ENCODE assay signal across 9 mouse cellular contexts in genomic region chr2:168274374-168274935, GRCm38 (mm10). TPM values are rescaled to one million over a fixed set of nuclear protein-coding genes. Genes with fewer than 3 reads are reported as not detected.
DNase-seq lines count a peak whose midpoint lies in the region; ATAC-seq and TF ChIP-seq lines count a peak whose summit lies in the region.
"Had no signal": no experiment of that assay in that cellular context is flagged by ENCODE, and none has a peak within 500 bp of the region (broad histone marks: within the 10 kb centered on the region; RNA-seq: fewer than 3 reads in every experiment).

No protein-coding gene starts in this region.

- H3K4me1 ChIP-seq in forebrain, embryonic 10.5 days: peaks cover 29% of the 10 kb centered on the region
- peaks cover 33% of the 10 kb centered on the region for H3K4me1 ChIP-seq in forebrain, embryonic 15.5 days

- 13% methylated on average over 11 of the region's 11 CpGs for WGBS in forebrain, embryonic 10.5 days
- WGBS in forebrain, embryonic 15.5 days: 12% methylated on average over 11 of the region's 11 CpGs

- peak; percentile 71 for DNase-seq in forebrain, embryonic 10.5 days (ENCODE audit: extremely low spot score, low spot score)
- DNase-seq in Patski (ENCODE audit: low read depth, low spot score): no peak
- peak; percentile 67 for DNase-seq in cerebellum, postnatal 36 days
- DNase-seq in heart, postnatal 14 days: peak; percentile 68 to 83
- peak; percentile 65 to 80 for DNase-seq in left cerebral cortex, adult 2 months (ENCODE audit: extremely low spot score in 1 of 2, low spot score in 2 of 2)
- DNase-seq in mesoderm, embryonic 11.5 days (ENCODE audit: low read depth, low spot score): peak; percentile 68
- peak; percentile 75 for DNase-seq in splenic B cell, adult 2 months (ENCODE audit: low read depth, low spot score)

- peak; percentile 88 for TF ChIP-seq CTCF in Patski (IDR thresholded peaks at IDR 0.05)
- peak; percentile 90 for TF ChIP-seq CTCF in left cerebral cortex, adult 2 months (IDR thresholded peaks at IDR 0.05)

- no peak overlapping the region for H3K4me3 ChIP-seq in forebrain, embryonic 10.5 days
- no peak overlapping the region for H3K4me3 ChIP-seq in forebrain, embryonic 15.5 days
- H3K4me3 ChIP-seq in left cerebral cortex, adult 2 months: no peak overlapping the region
- H3K4me3 ChIP-seq: limb, embryonic 12.5 days had no signal

- in situ Hi-C loops in Patski (cut with MboI; ENCODE audit: low pct_unique_long_range_greater_than_20kb): no loop called here

- CTCF ChIA-PET in Patski (lab: Charles Lee): interaction anchor here (0.6 kb wide), 1 partner anchor 9 kb away, joined by 3 read pairs; no protein-coding TSS in a partner anchor

- H3K36me3 ChIP-seq in forebrain, embryonic 10.5 days (replicated peaks): no peaks in the 10 kb centered on the region
- no peaks in the 10 kb centered on the region for H3K36me3 ChIP-seq in forebrain, embryonic 15.5 days
- no peaks in the 10 kb centered on the region for H3K36me3 ChIP-seq in splenic B cell, adult 2 months (ENCODE audit: control insufficient read depth, insufficient read depth, low read length, poor library complexity, severe bottlenecking)
- H3K36me3 ChIP-seq: limb, embryonic 12.5 days had no signal

- H3K27me3 ChIP-seq in forebrain, embryonic 10.5 days (ENCODE audit: poor library complexity, severe bottlenecking): peaks cover 80% of the 10 kb centered on the region
- H3K27me3 ChIP-seq in forebrain, embryonic 15.5 days: peaks cover 9% of the 10 kb centered on the region; the same call in 1 of the 2 replicates
- H3K27me3 ChIP-seq in Patski: peaks cover 4% of the 10 kb centered on the region
- H3K27me3 ChIP-seq in splenic B cell, adult 2 months (ENCODE audit: control insufficient read depth, insufficient read depth, low read length, poor library complexity, severe bottlenecking): no peaks in the 10 kb centered on the region

- H3K27ac ChIP-seq in forebrain, embryonic 10.5 days: no peak overlapping the region
- H3K27ac ChIP-seq in forebrain, embryonic 15.5 days (replicated peaks): no peak overlapping the region
- no peak overlapping the region for H3K27ac ChIP-seq in left cerebral cortex, adult 2 months
- H3K27ac ChIP-seq: limb, embryonic 12.5 days had no signal

- H3K9ac ChIP-seq in forebrain, embryonic 15.5 days (replicated peaks): no peak overlapping the region
- H3K9ac ChIP-seq: limb, embryonic 12.5 days had no signal

- POLR2A ChIA-PET in Patski (lab: Charles Lee): no interaction called here

- intact Hi-C loops in heart, postnatal 14 days (cut with DNase I): loop anchor here (1.0 kb wide), 1 partner anchor 171 kb away; no protein-coding TSS in a partner anchor
- intact Hi-C loops in left cerebral cortex, adult 2 months (cut with DNase I): loop anchor here (1.0 kb wide), 1 partner anchor 171 kb away; no protein-coding TSS in a partner anchor

- H3K4me2 ChIP-seq in forebrain, embryonic 15.5 days (replicated peaks): no peak overlapping the region
- H3K4me2 ChIP-seq: limb, embryonic 12.5 days had no signal

- ATAC-seq in forebrain, embryonic 15.5 days (replicated peaks): no peak
- ATAC-seq in Patski: no peak

- no peaks in the 10 kb centered on the region for H3K9me3 ChIP-seq in forebrain, embryonic 10.5 days
- no peaks in the 10 kb centered on the region for H3K9me3 ChIP-seq in forebrain, embryonic 15.5 days
- H3K9me3 ChIP-seq: limb, embryonic 12.5 days had no signal

RNA-seq across cellular contexts. Expression of gene Kcng1, which starts 7.1 kb away (rescaled TPM):
- polyA plus RNA-seq in forebrain, embryonic 10.5 days (2016; fragmentation: Nextera tagmentation; extraction: Ambion mirVana): 2.6 and 2.7 TPM in 2 replicates
- polyA plus RNA-seq in forebrain, embryonic 15.5 days (2015; fragmentation: Nextera tagmentation; extraction: Ambion mirVana): 16.0 and 16.7 TPM in 2 replicates
- polyA plus RNA-seq in Patski (2021): not detected
- total RNA-seq in heart, postnatal 14 days (2021): under 1 TPM; 0.33 to 0.41 TPM
- total RNA-seq in left cerebral cortex, adult 2 months (2021): 10 to 100 TPM; 30.5 to 39.6 TPM

RNA-seq across cellular contexts. Expression of gene Mocs3, which starts 44.0 kb away (rescaled TPM):
- 5.2 and 6.4 TPM in 2 replicates for polyA plus RNA-seq in forebrain, embryonic 10.5 days (2016; fragmentation: Nextera tagmentation; extraction: Ambion mirVana)
- 10.2 and 10.3 TPM in 2 replicates for polyA plus RNA-seq in forebrain, embryonic 15.5 days (2015; fragmentation: Nextera tagmentation; extraction: Ambion mirVana)
- 10.3 TPM for polyA plus RNA-seq in Patski (2021)
- total RNA-seq in heart, postnatal 14 days (2021): 1 to 10 TPM; 5.9 to 6.7 TPM
- total RNA-seq in left cerebral cortex, adult 2 months (2021): 10 to 100 TPM; 19.6 to 20.1 TPM

RNA-seq across cellular contexts. Expression of gene Dpm1, which starts 44.1 kb away (rescaled TPM):
- polyA plus RNA-seq in forebrain, embryonic 10.5 days (2016; fragmentation: Nextera tagmentation; extraction: Ambion mirVana): 70.9 and 77.6 TPM in 2 replicates
- 63.2 and 74.5 TPM in 2 replicates for polyA plus RNA-seq in forebrain, embryonic 15.5 days (2015; fragmentation: Nextera tagmentation; extraction: Ambion mirVana)
- polyA plus RNA-seq in Patski (2021): 15.8 TPM
- total RNA-seq in heart, postnatal 14 days (2021): 10 to 100 TPM; 66.1 to 73.9 TPM
- total RNA-seq in left cerebral cortex, adult 2 months (2021): 10 to 100 TPM; 68.5 to 75.8 TPM

RNA-seq across cellular contexts. Expression of gene Gm20716, which starts 44.3 kb away (rescaled TPM):
- polyA plus RNA-seq in forebrain, embryonic 10.5 days (2016; fragmentation: Nextera tagmentation; extraction: Ambion mirVana): 18.5 and 20.7 TPM in 2 replicates
- polyA plus RNA-seq in forebrain, embryonic 15.5 days (2015; fragmentation: Nextera tagmentation; extraction: Ambion mirVana): 26.0 and 28.0 TPM in 2 replicates
- 70.8 TPM for polyA plus RNA-seq in Patski (2021)
- 10 to 100 TPM; 16.9 to 19.3 TPM for total RNA-seq in heart, postnatal 14 days (2021)
- 10 to 100 TPM; 26.9 to 32.3 TPM for total RNA-seq in left cerebral cortex, adult 2 months (2021)
